Comparison of ENCODE assay signal across 9 mouse cellular contexts in genomic region chr11:5239706-5240690, GRCm38 (mm10). TPM values are rescaled to one million over a fixed set of nuclear protein-coding genes. Genes with fewer than 3 reads are reported as not detected.
DNase-seq lines count a peak whose midpoint lies in the region; ATAC-seq and TF ChIP-seq lines count a peak whose summit lies in the region.
"Had no signal": no experiment of that assay in that cellular context is flagged by ENCODE, and none has a peak within 500 bp of the region (broad histone marks: within the 10 kb centered on the region; RNA-seq: fewer than 3 reads in every experiment).

No protein-coding gene starts in this region.

- H3K36me3 ChIP-seq in lung, embryonic 14.5 days (ENCODE audit: insufficient read depth) = peaks cover 10% of the 10 kb centered on the region
- peaks cover 38% of the 10 kb centered on the region for H3K36me3 ChIP-seq in hindbrain, embryonic 10.5 days

- 0 out of 2 replicates have a peak overlapping the region, but pooled peaks have one; percentile 24 for H3K9ac ChIP-seq in lung, embryonic 14.5 days

- peak overlapping the region; percentile 43 for H3K4me2 ChIP-seq in lung, embryonic 14.5 days

- H3K4me1 ChIP-seq in lung, embryonic 14.5 days (ENCODE audit: insufficient read depth) = peaks cover 21% of the 10 kb centered on the region
- H3K4me1 ChIP-seq in hindbrain, embryonic 10.5 days (replicated peaks) = peaks cover 52% of the 10 kb centered on the region

- no peak overlapping the region for H3K4me3 ChIP-seq in lung, embryonic 14.5 days (ENCODE audit: low read depth, low read length)
- H3K4me3 ChIP-seq in hindbrain, embryonic 10.5 days = peak overlapping the region; percentile 21; the same call in 1 of the 2 replicates

- WGBS in lung, embryonic 14.5 days = 4% methylated on average over 10 of the region's 10 CpGs
- 12% methylated on average over 10 of the region's 10 CpGs for WGBS in hindbrain, embryonic 10.5 days

- H3K9me3 ChIP-seq in lung, embryonic 14.5 days (ENCODE audit: low read depth, low read length) = no peaks in the 10 kb centered on the region
- no peaks in the 10 kb centered on the region for H3K9me3 ChIP-seq in hindbrain, embryonic 10.5 days
- H3K9me3 ChIP-seq: megakaryocyte, embryonic 14.5 days had no signal

- peak; percentile 77 for DNase-seq in lung, embryonic 14.5 days
- DNase-seq in lung, postnatal 14 days = no peak
- DNase-seq in hindbrain, embryonic 10.5 days (ENCODE audit: low spot score) = peak; percentile 61
- DNase-seq in lung, postnatal 36 days = peak; percentile 41
- DNase-seq in thymus, postnatal 4 days = peak; percentile 41
- DNase-seq in spleen, postnatal 4 days (ENCODE audit: low spot score in 2 of 2) = no peak
- no peak for DNase-seq in cerebellum, postnatal 10 days
- no peak for DNase-seq in MN1 (ENCODE audit: low spot score)

- no peaks in the 10 kb centered on the region for H3K27me3 ChIP-seq in lung, embryonic 14.5 days (ENCODE audit: insufficient read depth, low read length)
- no peaks in the 10 kb centered on the region for H3K27me3 ChIP-seq in hindbrain, embryonic 10.5 days (ENCODE audit: insufficient read depth, poor library complexity, severe bottlenecking)

- peak; percentile 87 for ATAC-seq in lung, embryonic 14.5 days (ENCODE audit: insufficient read depth)

- H3K27ac ChIP-seq in lung, embryonic 14.5 days (ENCODE audit: low read depth) = peak overlapping the region; percentile 91
- H3K27ac ChIP-seq in hindbrain, embryonic 10.5 days = peak overlapping the region; percentile 81

- no peak for TF ChIP-seq CTCF in lung, embryonic 14.5 days (IDR thresholded peaks at IDR 0.05; ENCODE audit: low read depth)

RNA-seq across cellular contexts. Expression of gene Kremen1, which starts 21.4 kb away (rescaled TPM):
- 12.5 and 14.5 TPM in 2 replicates for polyA plus RNA-seq in lung, embryonic 14.5 days (2014; fragmentation: Nextera tagmentation; extraction: Ambion mirVana)
- 12.1 and 12.8 TPM in 2 replicates for polyA plus RNA-seq in hindbrain, embryonic 10.5 days (2016; fragmentation: Nextera tagmentation; extraction: Ambion mirVana)

Comparison
In these comparisons a context has a peak if more than half of its experiments do, and no peak if none do; other contexts are left out.
1. DNase-seq: peak in lung, embryonic 14.5 days (single experiment), hindbrain, embryonic 10.5 days (single experiment), lung, postnatal 36 days (single experiment) and thymus, postnatal 4 days (single experiment); none in lung, postnatal 14 days (single experiment), spleen, postnatal 4 days (0 of 2), cerebellum, postnatal 10 days (0 of 2) and MN1 (single experiment).